Mouse (Mus musculus) embryonic fibroblast, embryonic 13.5 days (primary cell): ENCODE results near the gene Fbxo31.

Experiments used
- CTCF ChIP-seq: IDR thresholded peaks from 2 replicates; pipeline ENCODE4 v1.5.1; 2011; ENCODE audit warnings: mild to moderate bottlenecking, control low read depth, low read length, moderate library complexity, borderline replicate concordance; ENCODE audit not compliant: insufficient read depth
- POLR2A ChIP-seq: IDR thresholded peaks from 2 replicates; pipeline ENCODE4 v1.6.1; 2011; ENCODE audit warnings: low read depth, mild to moderate bottlenecking, control low read depth, low read length, moderate library complexity

DNA sequence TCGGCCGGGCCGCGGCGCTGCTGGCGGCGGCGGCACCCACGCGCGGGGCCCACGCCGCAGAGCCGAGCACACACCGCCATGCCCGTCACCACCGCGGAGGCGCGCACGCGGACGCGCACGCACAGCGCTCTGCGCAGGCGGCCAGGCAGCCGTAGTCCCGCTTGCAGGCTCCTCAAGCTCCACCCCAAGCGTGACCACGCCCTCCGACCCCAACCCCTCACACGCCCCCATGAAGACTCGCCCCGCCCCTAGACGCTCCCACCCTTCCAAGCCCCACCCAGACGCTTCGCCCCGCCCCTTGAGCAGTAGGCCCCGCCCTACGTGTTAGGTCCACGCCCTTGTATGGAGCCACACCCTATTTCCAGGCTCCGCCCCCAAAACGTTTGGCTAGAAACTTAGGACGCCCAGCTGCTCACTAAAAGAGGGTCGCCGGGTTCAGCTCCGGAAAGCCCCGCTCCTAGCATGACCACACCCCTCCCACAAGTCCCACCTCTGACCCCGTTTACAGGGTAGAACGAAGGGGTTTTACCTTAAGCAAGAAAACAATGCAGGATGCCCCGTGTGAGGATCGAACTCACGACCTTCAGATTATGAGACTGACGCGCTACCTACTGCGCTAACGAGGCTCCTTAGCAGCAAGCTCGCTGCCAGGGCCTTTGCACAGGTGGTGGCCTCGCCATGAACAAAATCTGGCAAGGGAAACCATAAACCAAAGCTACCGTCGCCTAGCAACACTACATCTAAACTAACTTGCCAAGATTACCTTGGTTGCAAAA lies at the start of gene Fbxo31:
- TF ChIP-seq CTCF (no peak), POLR2A (peak; percentile 89)
